Mouse (Mus musculus): ENCODE measurements at regions not wholly inside any gene's neighbourhood (a gene's known extent, or its start where the extent isn't known, plus 50 kb on each side); places are given as distances from the start of the nearest gene placed in this dataset.

DNA sequence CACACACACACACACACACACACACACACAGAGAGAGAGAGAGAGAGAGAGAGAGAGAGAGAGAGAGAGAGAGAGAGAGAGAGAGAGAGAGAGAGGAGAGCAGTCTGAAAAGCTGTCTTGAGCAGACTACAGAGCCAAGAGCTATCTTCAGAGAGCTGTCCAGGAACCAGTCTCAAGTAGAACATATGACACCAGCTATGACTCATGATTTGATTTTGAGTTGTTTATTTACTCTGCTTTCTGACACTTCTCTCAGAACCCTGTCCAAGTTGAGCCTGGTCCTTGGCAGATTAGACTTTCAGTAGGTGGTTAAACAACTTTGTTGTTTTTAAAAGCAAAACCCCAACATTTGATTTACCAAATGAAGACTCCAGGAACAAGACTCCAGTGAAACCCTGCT lies 420.8 kb upstream of the Lcorl start:
- TF ChIP-seq CTCF (IDR thresholded peaks at IDR 0.05; ENCODE audit: extremely low read depth, insufficient read length, insufficient replicate concordance, low read depth, low read length) (no peak), POLR2A (IDR thresholded peaks at IDR 0.05; ENCODE audit: low read depth, low read length) (no peak)

Data from small intestine, adult 2 months (tissue).